In genomic region chr10:121750175-121750574, GRCm38 (mm10) we compare ENCODE assay signal across 14 mouse cellular contexts. TPM values are rescaled to one million over a fixed set of nuclear protein-coding genes. Genes with fewer than 3 reads are reported as not detected.
A peak's percentile ranks its signal among the peaks of the same experiment; 100 is the strongest.
DNase-seq lines count a peak whose midpoint lies in the region; ATAC-seq lines count a peak whose summit lies in the region.
"Had no signal": no experiment of that assay in that cellular context is flagged by ENCODE, and none has a peak within 500 bp of the region (broad histone marks: within the 10 kb centered on the region; RNA-seq: fewer than 3 reads in every experiment).

No protein-coding gene starts in this region.

- no peaks in the 10 kb centered on the region; the same call in 1 of the 2 replicates for H3K36me3 ChIP-seq in forebrain, embryonic 11.5 days (ENCODE audit: control insufficient read depth, insufficient read depth, low read length)
- peaks cover 76% of the 10 kb centered on the region for H3K36me3 ChIP-seq in forebrain, embryonic 10.5 days (replicated peaks)
- H3K36me3 ChIP-seq in midbrain, embryonic 15.5 days (replicated peaks), result peaks cover 10% of the 10 kb centered on the region; the same call in 1 of the 2 replicates
- peaks cover 49% of the 10 kb centered on the region for H3K36me3 ChIP-seq in hindbrain, embryonic 12.5 days

- H3K9ac ChIP-seq in forebrain, embryonic 11.5 days (ENCODE audit: low read length), result no peak overlapping the region
- H3K9ac ChIP-seq in midbrain, embryonic 15.5 days, result no peak overlapping the region
- no peak overlapping the region for H3K9ac ChIP-seq in hindbrain, embryonic 12.5 days
- H3K9ac ChIP-seq: neural tube, embryonic 13.5 days had no signal

- intact Hi-C loops in left cerebral cortex, postnatal 25 days (cut with DNase I), result no loop called here
- intact Hi-C loops in heart, postnatal 25 days (cut with DNase I), result no loop called here

- no peak overlapping the region for H3K4me3 ChIP-seq in forebrain, embryonic 11.5 days (ENCODE audit: low read depth, low read length)
- no peak overlapping the region for H3K4me3 ChIP-seq in forebrain, embryonic 10.5 days
- no peak overlapping the region for H3K4me3 ChIP-seq in midbrain, embryonic 15.5 days
- H3K4me3 ChIP-seq in hindbrain, embryonic 12.5 days, result no peak overlapping the region
- H3K4me3 ChIP-seq: megakaryocyte, embryonic 14.5 days; neural tube, embryonic 13.5 days had no signal

- H3K27me3 ChIP-seq in forebrain, embryonic 11.5 days (ENCODE audit: control insufficient read depth, insufficient read depth, low read length), result no peaks in the 10 kb centered on the region
- no peaks in the 10 kb centered on the region for H3K27me3 ChIP-seq in forebrain, embryonic 10.5 days (ENCODE audit: poor library complexity, severe bottlenecking)
- no peaks in the 10 kb centered on the region for H3K27me3 ChIP-seq in midbrain, embryonic 15.5 days (replicated peaks)
- no peaks in the 10 kb centered on the region for H3K27me3 ChIP-seq in hindbrain, embryonic 12.5 days
- H3K27me3 ChIP-seq: megakaryocyte, embryonic 14.5 days; neural tube, embryonic 13.5 days had no signal

- 94% methylated on average over 12 of the region's 12 CpGs for WGBS in forebrain, embryonic 11.5 days
- WGBS in forebrain, embryonic 10.5 days, result 94% methylated on average over 12 of the region's 12 CpGs
- 96% methylated on average over 12 of the region's 12 CpGs for WGBS in midbrain, embryonic 15.5 days
- 95% methylated on average over 12 of the region's 12 CpGs for WGBS in hindbrain, embryonic 12.5 days

- no peak overlapping the region for H3K4me2 ChIP-seq in forebrain, embryonic 11.5 days (ENCODE audit: low read depth, low read length, severe bottlenecking)
- no peak overlapping the region for H3K4me2 ChIP-seq in midbrain, embryonic 15.5 days
- H3K4me2 ChIP-seq in hindbrain, embryonic 12.5 days (replicated peaks), result no peak overlapping the region
- H3K4me2 ChIP-seq: heart, embryonic 11.5 days; neural tube, embryonic 13.5 days had no signal

- ATAC-seq in forebrain, embryonic 11.5 days (replicated peaks; ENCODE audit: low FRiP score), result no peak
- ATAC-seq in midbrain, embryonic 15.5 days (replicated peaks), result no peak
- no peak for ATAC-seq in hindbrain, embryonic 12.5 days (ENCODE audit: low FRiP score)
- ATAC-seq: intestine, embryonic 16.5 days had no signal

- no peaks in the 10 kb centered on the region for H3K9me3 ChIP-seq in forebrain, embryonic 11.5 days (ENCODE audit: control insufficient read depth, low read length)
- H3K9me3 ChIP-seq in forebrain, embryonic 10.5 days, result no peaks in the 10 kb centered on the region; the same call in 1 of the 2 replicates
- H3K9me3 ChIP-seq in midbrain, embryonic 15.5 days, result no peaks in the 10 kb centered on the region
- H3K9me3 ChIP-seq in hindbrain, embryonic 12.5 days (replicated peaks), result no peaks in the 10 kb centered on the region
- H3K9me3 ChIP-seq: neural tube, embryonic 13.5 days had no signal

- H3K4me1 ChIP-seq in forebrain, embryonic 11.5 days (replicated peaks; ENCODE audit: control insufficient read depth, insufficient read depth, low read length), result no peaks in the 10 kb centered on the region
- no peaks in the 10 kb centered on the region for H3K4me1 ChIP-seq in forebrain, embryonic 10.5 days
- H3K4me1 ChIP-seq in midbrain, embryonic 15.5 days, result no peaks in the 10 kb centered on the region
- H3K4me1 ChIP-seq in hindbrain, embryonic 12.5 days, result no peaks in the 10 kb centered on the region
- H3K4me1 ChIP-seq: neural tube, embryonic 13.5 days had no signal

- no peak overlapping the region for H3K27ac ChIP-seq in forebrain, embryonic 11.5 days (ENCODE audit: low read depth, low read length)
- no peak overlapping the region for H3K27ac ChIP-seq in forebrain, embryonic 10.5 days
- no peak overlapping the region for H3K27ac ChIP-seq in midbrain, embryonic 15.5 days
- no peak overlapping the region for H3K27ac ChIP-seq in hindbrain, embryonic 12.5 days
- H3K27ac ChIP-seq: neural tube, embryonic 13.5 days had no signal

- peak; percentile 35 for DNase-seq in forebrain, embryonic 11.5 days (ENCODE audit: low spot score)
- no peak for DNase-seq in forebrain, embryonic 10.5 days (ENCODE audit: extremely low spot score, low spot score)
- peak; percentile 89 for DNase-seq in brain, adult 2 months (ENCODE audit: low read depth, low spot score)
- peak; percentile 63 to 82 for DNase-seq in left cerebral cortex, postnatal 25 days (ENCODE audit: low spot score in 2 of 2)
- peak; percentile 35 to 36 for DNase-seq in right cerebral cortex, postnatal 10 days (ENCODE audit: low spot score in 2 of 2)
- DNase-seq in heart, postnatal 25 days (ENCODE audit: low spot score), result no peak
- DNase-seq: B cell, adult 2 months; cerebellum, postnatal 14 days had no signal

RNA-seq across cellular contexts. Expression of gene BC048403, which starts 10.4 kb away (rescaled TPM):
- 2.5 and 3.5 TPM in 2 replicates for polyA plus RNA-seq in forebrain, embryonic 11.5 days (2014; fragmentation: Nextera tagmentation; extraction: Ambion mirVana)
- 3.3 and 3.5 TPM in 2 replicates for polyA plus RNA-seq in forebrain, embryonic 10.5 days (2016; fragmentation: Nextera tagmentation; extraction: Ambion mirVana)
- 10 to 100 TPM in 1 of 2 experiments, 1 to 10 TPM in 1; 9.9 to 10.2 TPM for total RNA-seq in left cerebral cortex, postnatal 25 days (2021)
- total RNA-seq in heart, postnatal 25 days (2021), result 1 to 10 TPM; 1.4 to 1.5 TPM
- 2.3 and 2.6 TPM in 2 replicates for polyA plus RNA-seq in midbrain, embryonic 15.5 days (2015; fragmentation: Nextera tagmentation; extraction: Ambion mirVana)
- 2.4 TPM in 2 replicates for polyA plus RNA-seq in hindbrain, embryonic 12.5 days (2016; fragmentation: Nextera tagmentation; extraction: Ambion mirVana)

Comparison
In these comparisons a context has a peak if more than half of its experiments do, and no peak if none do; other contexts are left out.
1. DNase-seq: peak in forebrain, embryonic 11.5 days (single experiment), brain, adult 2 months (single experiment), left cerebral cortex, postnatal 25 days (2 of 2) and right cerebral cortex, postnatal 10 days (2 of 2); none in forebrain, embryonic 10.5 days (single experiment) and heart, postnatal 25 days (single experiment).